Mouse (Mus musculus): ENCODE results near the gene H2-D1. TPM values are rescaled to one million over a fixed set of nuclear protein-coding genes. Genes with fewer than 3 reads are reported as not detected.
A peak's percentile ranks its signal among the peaks of the same experiment; 100 is the strongest.
"Not testable (repeated sequence)": the region's sequence is repeated elsewhere in the genome, so short reads cannot be mapped to it uniquely, and the experiment has no call there.

Gene H2-D1
- total RNA-seq, 2 experiments from 2014 or later, result 19.6 to 23.3 TPM

DNA sequence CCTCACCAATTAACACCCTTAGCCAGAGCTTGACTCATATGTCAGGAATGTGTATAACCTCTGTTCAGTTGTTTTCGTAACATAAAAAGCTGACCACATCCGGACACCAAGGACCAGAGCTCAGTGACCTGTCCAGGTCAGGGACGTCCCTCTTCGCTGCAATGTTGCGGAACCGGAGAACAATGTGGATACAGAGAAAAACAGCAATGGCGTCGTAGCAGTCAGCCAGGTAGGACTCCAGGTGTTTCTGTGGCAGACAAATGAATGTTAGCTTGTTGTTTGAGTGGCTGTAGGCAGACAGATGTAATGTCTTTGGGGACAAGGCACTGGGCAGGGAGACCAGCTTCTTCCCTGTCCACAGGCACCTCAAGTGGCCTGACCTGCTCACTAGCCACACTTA, 15.5 kb downstream of the H2-D1 start:
- DNase-seq (ENCODE audit: low spot score in 2 of 2), result no peak
- intact Hi-C loops (cut with DNase I), result no loop called here

DNA sequence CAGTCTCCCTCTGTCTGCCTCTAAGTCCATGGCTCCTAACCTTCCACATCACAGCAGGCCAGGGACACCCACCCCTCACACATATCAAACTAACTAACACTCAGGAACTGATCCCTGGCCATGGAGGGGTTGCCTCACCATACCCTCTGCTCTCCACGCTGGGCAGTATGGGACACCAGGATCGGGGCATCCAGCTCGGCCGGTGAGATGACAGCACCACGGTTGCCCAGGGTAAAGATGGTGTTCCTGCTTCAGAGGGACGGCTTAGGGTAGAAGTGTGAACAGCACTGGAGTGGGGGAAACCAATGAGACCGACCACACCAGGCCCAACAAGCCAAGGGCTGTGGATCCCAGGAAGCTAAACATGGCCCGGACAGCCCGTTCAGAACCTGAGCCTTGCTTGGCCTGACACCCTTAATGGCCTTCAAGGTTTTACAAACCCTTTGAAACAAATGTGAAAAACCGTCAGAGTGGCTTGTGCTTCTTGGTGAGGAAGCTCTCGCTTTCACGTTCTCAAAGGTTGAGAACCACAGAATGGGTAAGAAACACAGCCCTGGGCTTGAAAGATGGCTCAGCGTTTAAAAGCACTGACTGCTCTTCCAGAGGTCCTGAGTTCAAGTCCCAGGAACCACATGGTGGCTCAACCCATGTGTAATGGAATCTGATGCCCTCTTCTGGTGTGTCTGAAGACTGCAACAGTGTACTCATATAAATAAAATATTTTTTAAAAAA, 16.6 kb downstream of the H2-D1 start:
- intact Hi-C loops (cut with DNase I), result no loop called here
- DNase-seq (ENCODE audit: low spot score in 2 of 2), result no peak

DNA sequence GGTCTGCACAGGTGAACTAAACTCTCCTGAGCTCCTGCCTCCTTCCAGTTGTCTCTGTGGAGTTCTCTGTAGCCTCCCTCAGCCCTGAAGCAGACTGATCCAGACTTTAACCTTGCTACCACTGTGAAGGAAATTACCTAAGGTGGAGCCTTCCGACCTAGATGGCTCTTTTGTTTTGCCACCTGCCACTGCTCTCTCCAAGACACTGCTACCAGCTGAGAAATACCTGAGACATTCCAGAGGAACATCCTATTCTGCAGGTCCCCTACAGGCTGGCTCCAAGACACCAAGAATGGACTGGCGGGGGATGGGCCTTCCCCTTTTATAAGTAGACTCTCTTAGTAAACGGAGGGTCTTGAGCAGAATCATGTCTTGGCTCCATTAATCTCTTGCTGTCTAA, 17.7 kb downstream of the H2-D1 start:
- no peak for DNase-seq (ENCODE audit: low spot score in 2 of 2)
- intact Hi-C loops (cut with DNase I), result no loop called here

DNA sequence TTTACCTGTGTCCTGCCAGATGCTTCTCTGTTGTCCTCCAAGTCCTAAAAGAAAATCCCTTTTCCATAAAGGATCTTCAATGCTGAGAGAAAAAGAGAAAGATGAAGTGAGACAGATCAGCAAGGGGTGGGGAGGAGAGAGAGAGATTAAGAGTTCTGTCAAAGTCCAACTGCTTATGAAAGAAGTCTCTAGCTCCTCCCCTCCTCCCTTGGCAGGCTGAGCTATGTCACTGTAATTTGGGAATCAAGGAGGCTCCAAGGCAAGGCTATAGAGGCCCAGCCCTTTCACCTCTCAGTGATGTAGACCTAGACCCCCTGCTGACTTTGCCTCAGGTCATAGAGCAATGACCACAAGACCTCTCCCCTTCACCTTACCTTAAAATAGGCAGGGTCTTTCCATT, 22.9 kb downstream of the H2-D1 start:
- intact Hi-C loops (cut with DNase I), result no loop called here
- no peak for DNase-seq (ENCODE audit: low spot score in 2 of 2)

DNA sequence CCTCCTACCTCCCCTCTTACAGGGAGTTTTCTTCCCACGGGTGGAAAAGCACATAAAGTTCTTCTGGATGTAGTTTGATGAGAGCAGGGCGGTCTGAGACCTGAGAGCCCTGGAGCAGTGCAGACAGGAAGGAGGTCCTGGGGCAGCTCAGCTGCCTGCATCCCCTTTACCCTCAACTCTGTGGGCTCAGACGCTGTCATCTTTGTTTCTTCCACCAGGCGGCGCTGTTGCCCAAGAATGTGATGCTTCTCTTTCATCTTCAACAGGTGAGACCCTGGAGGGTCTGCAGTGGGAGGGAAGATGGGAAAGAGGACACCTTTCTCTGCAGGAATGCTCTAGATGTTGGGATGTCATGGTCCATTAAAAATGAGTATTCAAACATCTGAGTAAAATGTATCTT, 33.3 kb downstream of the H2-D1 start:
- intact Hi-C loops (cut with DNase I), result not testable (repeated sequence)
- DNase-seq (ENCODE audit: low spot score in 2 of 2), result peak in 1 of 2 experiments; percentile 24

DNA sequence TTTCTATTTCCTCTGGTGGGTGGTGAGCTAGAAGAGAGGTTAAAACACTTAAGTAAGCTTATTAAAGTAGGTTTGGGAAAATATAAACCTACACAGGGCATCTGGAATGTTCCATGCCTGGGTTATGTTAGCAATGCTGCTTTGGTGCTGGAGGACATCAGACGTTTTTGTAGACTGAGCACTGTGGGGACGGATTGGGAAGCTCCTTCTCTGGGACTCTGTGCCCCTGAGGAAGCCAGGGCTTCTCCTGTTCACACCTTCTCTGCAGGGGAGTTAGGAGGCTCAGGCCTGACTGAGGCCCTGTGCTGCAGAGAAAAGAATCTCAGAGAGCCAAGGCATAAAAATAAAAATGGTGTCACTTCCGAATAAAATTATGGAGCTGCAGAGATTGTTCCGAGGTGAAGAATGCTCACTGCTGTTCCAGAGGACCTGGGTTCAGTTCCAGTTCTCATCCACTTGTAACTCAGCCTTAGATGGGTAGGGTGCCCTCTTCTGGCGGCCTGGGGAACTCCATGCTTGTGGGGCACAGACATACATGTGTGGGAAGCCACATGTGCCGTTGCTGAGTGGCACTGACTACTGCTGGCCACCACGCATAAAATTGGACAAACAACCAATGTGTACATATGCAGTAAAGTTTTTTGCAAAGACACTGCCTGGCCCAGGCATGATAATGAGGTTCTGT, 37.9 kb downstream of the H2-D1 start:
- not testable (repeated sequence) for DNase-seq (ENCODE audit: low spot score in 2 of 2)
- intact Hi-C loops (cut with DNase I), result loop anchor here (5.0 kb wide), 1 partner anchor 43 kb away; no protein-coding TSS in a partner anchor

DNA sequence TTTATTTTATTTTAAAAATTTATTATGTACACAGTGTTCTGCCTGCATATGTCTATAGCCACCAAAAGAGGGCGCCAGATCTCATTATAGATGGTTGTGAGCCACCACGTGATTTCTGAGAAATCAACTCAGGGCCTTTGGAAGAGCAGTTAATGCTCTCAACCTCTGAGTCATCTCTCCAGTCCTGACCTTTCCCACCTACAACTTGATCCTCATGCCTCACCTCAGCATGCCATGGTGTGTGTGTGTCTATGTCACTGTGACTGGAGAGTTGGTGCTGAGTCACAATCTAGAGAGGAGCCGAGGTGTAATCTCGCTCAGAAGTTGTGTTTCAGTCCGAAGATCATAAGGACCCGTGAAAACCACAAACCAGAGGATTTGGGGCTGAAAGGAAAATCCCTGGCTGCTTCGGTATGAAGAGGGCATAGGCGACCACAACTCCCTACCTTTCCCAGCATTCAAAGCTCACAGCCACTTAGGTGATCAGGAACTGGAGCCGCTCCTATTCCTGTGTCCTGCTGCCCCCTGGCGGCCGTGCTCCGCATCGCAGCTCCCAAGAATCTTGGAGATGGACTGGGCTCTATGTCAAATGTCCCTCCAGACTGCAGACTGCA, 39.2 kb downstream of the H2-D1 start:
- peak; percentile 78 to 83 for DNase-seq (ENCODE audit: low spot score in 2 of 2)
- intact Hi-C loops (cut with DNase I), result loop anchor here (5.0 kb wide), 1 partner anchor 44 kb away; no protein-coding TSS in a partner anchor

DNA sequence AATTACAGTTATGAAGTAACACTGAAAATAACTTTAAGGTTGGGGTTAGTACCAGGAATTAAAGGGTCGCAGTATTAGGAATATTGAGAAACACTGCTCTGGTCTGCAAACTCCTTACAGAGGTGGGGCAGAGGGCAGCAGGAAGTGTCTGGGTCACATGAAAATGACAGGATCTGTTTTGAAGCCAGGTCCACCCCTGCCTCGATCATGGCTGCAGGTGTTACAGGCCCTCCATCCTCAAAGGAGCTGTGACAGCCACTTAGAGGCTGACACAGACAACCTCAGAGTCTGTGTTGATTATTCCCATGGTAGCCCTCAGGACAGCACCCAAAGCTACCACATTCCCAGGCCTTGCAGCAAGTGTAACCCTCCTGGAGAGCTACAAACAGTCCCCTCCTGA, 40.7 kb downstream of the H2-D1 start:
- intact Hi-C loops (cut with DNase I), result loop anchor here (5.0 kb wide), 1 partner anchor 46 kb away; no protein-coding TSS in a partner anchor
- DNase-seq (ENCODE audit: low spot score in 2 of 2), result no peak

DNA sequence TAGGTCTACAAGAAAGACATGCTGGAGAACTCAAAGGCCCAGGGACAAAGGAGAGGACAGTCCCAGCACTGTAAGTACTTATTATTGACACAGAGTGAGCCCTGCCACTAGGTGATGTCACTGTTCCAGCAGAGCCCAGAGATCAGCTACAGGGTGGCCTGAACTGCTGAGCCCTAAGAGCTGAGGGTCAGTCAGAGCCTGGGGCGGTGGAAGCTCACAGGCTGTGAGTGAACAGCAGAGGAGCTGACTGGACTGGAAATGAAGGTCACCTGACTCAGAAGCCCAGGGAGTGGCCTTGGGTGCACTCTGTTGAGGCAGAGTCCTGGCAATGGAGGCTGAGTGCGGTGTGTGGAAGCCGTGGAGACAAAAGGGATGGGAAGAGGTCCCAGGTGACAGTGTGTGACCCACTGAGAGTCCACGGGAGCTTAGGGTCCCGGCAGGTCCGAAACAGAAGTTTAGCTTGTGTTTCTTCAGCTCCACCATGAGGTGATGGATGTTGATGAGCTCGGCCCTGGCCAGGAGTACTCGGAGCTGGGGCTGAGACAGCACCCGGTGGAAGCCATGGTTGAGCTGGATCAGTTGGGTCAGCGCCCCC, 41.3 kb downstream of the H2-D1 start:
- DNase-seq (ENCODE audit: low spot score in 2 of 2), result no peak
- intact Hi-C loops (cut with DNase I), result loop anchor here (5.0 kb wide), 1 partner anchor 47 kb away; no protein-coding TSS in a partner anchor

DNA sequence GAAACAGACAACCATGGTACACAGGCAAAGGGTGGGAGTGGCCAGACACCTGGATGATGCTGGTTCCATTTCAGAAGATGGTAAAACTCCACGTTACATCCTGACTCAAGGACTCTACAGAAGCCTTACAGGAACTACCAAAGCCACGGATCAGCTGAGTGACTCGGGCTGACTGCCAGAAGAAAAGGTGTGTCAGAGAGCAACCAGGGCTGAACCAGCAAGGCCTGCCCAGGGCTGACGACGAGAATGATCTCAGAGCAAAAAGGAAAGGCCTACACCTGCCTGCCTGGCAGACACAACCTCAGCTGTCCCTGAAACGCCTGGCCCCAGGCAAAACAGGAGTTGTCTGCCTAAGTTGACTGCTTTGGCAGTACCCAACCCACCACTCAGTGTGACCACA, 41.9 kb downstream of the H2-D1 start:
- intact Hi-C loops (cut with DNase I), result loop anchor here (5.0 kb wide), 1 partner anchor 47 kb away; no protein-coding TSS in a partner anchor
- no peak for DNase-seq (ENCODE audit: low spot score in 2 of 2)

DNA sequence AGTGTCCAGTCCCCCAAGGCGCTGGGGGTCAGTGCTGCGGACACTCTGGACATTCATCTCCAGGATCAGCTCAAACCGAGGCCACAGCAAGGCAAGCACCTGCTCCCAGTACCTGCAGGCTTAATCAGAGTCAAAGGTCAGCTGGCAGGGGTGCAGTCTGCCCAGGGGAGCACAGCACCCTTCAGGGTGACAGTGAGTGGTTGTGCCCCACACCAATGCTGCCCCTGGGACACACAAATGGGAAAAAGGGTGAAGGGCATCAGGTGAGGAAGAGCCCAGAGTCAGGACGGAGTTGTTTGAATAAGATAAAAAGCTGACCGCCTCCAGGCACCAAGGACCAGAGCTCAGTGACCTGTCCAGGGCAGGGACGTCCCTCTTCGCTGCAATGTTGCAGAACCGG, 42.4 kb downstream of the H2-D1 start:
- intact Hi-C loops (cut with DNase I), result loop anchor here (5.0 kb wide), 1 partner anchor 48 kb away; no protein-coding TSS in a partner anchor
- not testable (repeated sequence) for DNase-seq (ENCODE audit: low spot score in 2 of 2)

Small RNA genes within 50 kb of the gene (microRNA-seq; reads per million reads assigned to microRNA genes)
- 1.5 reads per million for gene Mir6975
- gene Mir8094, result not detected

Other genes with a start within 250 kb of the H2-D1 start
- gene Vwa7, start 246.2 kb upstream of the H2-D1 start, total RNA-seq (2021), result under 1 TPM; 0.48 to 0.57 TPM
- gene Sapcd1, start 234.7 kb upstream of the H2-D1 start, total RNA-seq (2021), result under 1 TPM in 1 of 2 experiments, not detected in 1; 0.79 TPM
- gene Msh5, start 216.0 kb upstream of the H2-D1 start, total RNA-seq (2021), result under 1 TPM in 1 of 2 experiments, not detected in 1; 0.66 TPM
- gene Clic1, start 212.8 kb upstream of the H2-D1 start, total RNA-seq (2021), result 1 to 10 TPM; 8.4 to 8.5 TPM
- 10 to 100 TPM; 13.9 to 14.0 TPM for gene Ddah2, start 203.7 kb upstream of the H2-D1 start, total RNA-seq (2021)
- not detected for gene Ly6g6c, start 197.3 kb upstream of the H2-D1 start, total RNA-seq (2021)
- not detected for gene Mpig6b, start 196.5 kb upstream of the H2-D1 start, total RNA-seq (2021)
- gene Ly6g6e, start 185.8 kb upstream of the H2-D1 start, total RNA-seq (2021), result 1 to 10 TPM; 3.8 to 3.9 TPM
- gene Ly6g6d, start 184.7 kb upstream of the H2-D1 start, total RNA-seq (2021), result 1 to 10 TPM in 1 of 2 experiments, under 1 TPM in 1; 0.63 to 1.5 TPM
- not detected for gene Ly6g6f, start 177.1 kb upstream of the H2-D1 start, total RNA-seq (2021)
- gene Abhd16a, start 173.5 kb upstream of the H2-D1 start, total RNA-seq (2021), result 100 to 1,000 TPM; 115 to 117 TPM
- not detected for gene Ly6g5c, start 154.5 kb upstream of the H2-D1 start, total RNA-seq (2021)
- gene Ly6g5b, start 147.3 kb upstream of the H2-D1 start, total RNA-seq (2021), result under 1 TPM in 1 of 2 experiments, not detected in 1; 0.45 TPM
- 10 to 100 TPM; 15.5 to 19.0 TPM for gene Gpank1, start 141.3 kb upstream of the H2-D1 start, total RNA-seq (2021)
- 100 to 1,000 TPM; 174 to 177 TPM for gene Csnk2b, start 140.7 kb upstream of the H2-D1 start, total RNA-seq (2021)
- gene D17H6S53E, start 136.4 kb upstream of the H2-D1 start, total RNA-seq (2021), result 10 to 100 TPM; 26.7 to 31.0 TPM
- gene Apom, start 130.7 kb upstream of the H2-D1 start, total RNA-seq (2021), result not detected
- 100 to 1,000 TPM; 302 to 324 TPM for gene Bag6, start 127.6 kb upstream of the H2-D1 start, total RNA-seq (2021)
- 100 to 1,000 TPM; 261 to 307 TPM for gene Prrc2a, start 97.8 kb upstream of the H2-D1 start, total RNA-seq (2021)
- gene Aif1, start 86.7 kb upstream of the H2-D1 start, total RNA-seq (2021), result 10 to 100 TPM in 1 of 2 experiments, 1 to 10 TPM in 1; 9.1 to 13.0 TPM
- 1 to 10 TPM; 8.6 to 9.9 TPM for gene Lst1, start 74.3 kb upstream of the H2-D1 start, total RNA-seq (2021)
- 1 to 10 TPM; 1.1 to 1.3 TPM for gene Ltb, start 68.3 kb upstream of the H2-D1 start, total RNA-seq (2021)
- gene Tnf, start 60.7 kb upstream of the H2-D1 start, total RNA-seq (2021), result under 1 TPM in 1 of 2 experiments, not detected in 1; 0.25 TPM
- 1 to 10 TPM in 1 of 2 experiments, under 1 TPM in 1; 0.44 to 1.1 TPM for gene Lta, start 57.4 kb upstream of the H2-D1 start, total RNA-seq (2021)
- gene Gm16181, start 41.9 kb upstream of the H2-D1 start, total RNA-seq (2021), result not detected
- 100 to 1,000 TPM; 514 to 593 TPM for gene Atp6v1g2, start 29.1 kb upstream of the H2-D1 start, total RNA-seq (2021)
- gene Nfkbil1, start 26.9 kb upstream of the H2-D1 start, total RNA-seq (2021), result 10 to 100 TPM; 15.5 to 16.6 TPM
- 100 to 1,000 TPM; 189 to 214 TPM for gene Ddx39b, start 21.0 kb upstream of the H2-D1 start, total RNA-seq (2021)
- under 1 TPM; 0.39 to 0.74 TPM for gene H2-Q1, start 57.7 kb downstream of the H2-D1 start, total RNA-seq (2021)
- gene H2-Q2, start 79.5 kb downstream of the H2-D1 start, total RNA-seq (2021), result under 1 TPM in 1 of 2 experiments, not detected in 1; 0.43 TPM
- gene H2-Q4, start 116.9 kb downstream of the H2-D1 start, total RNA-seq (2021), result 1 to 10 TPM; 1.7 to 1.9 TPM
- under 1 TPM in 1 of 2 experiments, not detected in 1; 0.52 TPM for gene H2-Q6, start 162.1 kb downstream of the H2-D1 start, total RNA-seq (2021)
- under 1 TPM; 0.36 to 0.37 TPM for gene H2-Q7, start 176.4 kb downstream of the H2-D1 start, total RNA-seq (2021)
- under 1 TPM in 1 of 2 experiments, not detected in 1; 0.27 TPM for gene H2-Q10, start 207.4 kb downstream of the H2-D1 start, total RNA-seq (2021)
- not detected for gene Pou5f1, start 243.3 kb downstream of the H2-D1 start, total RNA-seq (2021)